Mouse (Mus musculus): ENCODE results near the gene Slc6a13.

DNA sequence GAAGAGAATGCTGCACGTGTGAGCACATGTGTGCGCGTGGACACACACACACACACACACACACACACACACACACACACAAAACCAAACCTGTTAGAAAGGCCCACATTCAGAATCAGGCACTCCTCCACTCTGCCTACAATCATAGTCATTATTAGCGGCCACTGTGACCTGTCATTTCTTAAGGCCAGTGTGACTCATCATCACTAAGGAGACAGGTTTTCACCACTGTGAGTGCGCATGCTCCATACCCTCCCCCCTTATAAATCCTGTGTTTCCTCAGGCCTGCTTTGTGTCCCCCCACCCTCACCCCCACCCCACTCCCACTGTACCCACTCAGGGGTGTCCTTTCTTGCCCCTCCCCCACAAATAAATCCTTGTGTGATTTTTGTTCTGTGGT lies 15.9 kb upstream of the Slc6a13 start:
- TF ChIP-seq CTCF (IDR thresholded peaks at IDR 0.05; ENCODE audit: low read depth) (no peak), EP300 (optimal IDR thresholded peaks at IDR 0.05) (no peak)
